Mouse (Mus musculus) kidney, embryonic 15.5 days (tissue): Measurements from ENCODE around the gene Net1. TPM values are rescaled to one million over a fixed set of nuclear protein-coding genes. Genes with fewer than 3 reads are reported as not detected.
"Not testable (repeated sequence)": the region's sequence is repeated elsewhere in the genome, so short reads cannot be mapped to it uniquely, and the experiment has no call there.

Experiments used
- ATAC-seq: fragments of 200-750 bp; cut with Nextera tagmentation; replicated peaks from 2 replicates; pipeline ENCODE4 v1.8.0; 2017; ENCODE audit warnings: moderate TSS enrichment; ENCODE audit not compliant: low FRiP score
- H3K27ac ChIP-seq: fragments of 300-500 bp; sonication (generic); 2 replicates; pipeline ENCODE4 v1.5.1; 2015; ENCODE audit warnings: mild to moderate bottlenecking, inconsistent platforms
- H3K27me3 ChIP-seq: fragments of 300-500 bp; sonication (generic); 2 replicates; pipeline ENCODE4 v1.6.1; 2015; ENCODE audit warnings: inconsistent platforms
- H3K36me3 ChIP-seq: fragments of 300-500 bp; sonication (generic); 2 replicates; pipeline ENCODE4 v1.6.1; 2015; ENCODE audit warnings: inconsistent platforms
- H3K4me1 ChIP-seq: fragments of 300-500 bp; sonication (generic); 2 replicates; pipeline ENCODE4 v1.6.1; 2015; ENCODE audit warnings: inconsistent platforms
- H3K4me2 ChIP-seq: fragments of 300-500 bp; sonication (generic); 2 replicates; pipeline ENCODE4 v1.6.1; 2015; ENCODE audit warnings: moderate library complexity, mild to moderate bottlenecking, inconsistent platforms
- H3K4me3 ChIP-seq: fragments of 300-500 bp; sonication (generic); replicated peaks from 2 replicates; pipeline ENCODE4 v1.5.1; 2015; ENCODE audit warnings: mild to moderate bottlenecking, inconsistent platforms
- H3K9ac ChIP-seq: fragments of 300-500 bp; sonication (generic); 2 replicates; pipeline ENCODE4 v1.6.1; 2015; ENCODE audit warnings: mild to moderate bottlenecking, inconsistent platforms
- H3K9me3 ChIP-seq: fragments of 300-500 bp; sonication (generic); replicated peaks from 2 replicates; pipeline ENCODE4 v1.6.1; 2016; ENCODE audit warnings: inconsistent platforms
- WGBS: fragments of 180-500 bp; shearing (Covaris S2); methylation state at CpG from one replicate; pipeline ENCODE4 v1.1.7; 2015; ENCODE audit warnings: mixed read lengths; 5-methylcytosine and 5-hydroxymethylcytosine counted together
- microRNA-seq: library from miRNA; unstranded; fragments of <30 nt; microRNA quantifications from one replicate; pipeline ENCODE4, GENCODE M21; 2016
- polyA plus RNA-seq: library from polyadenylated mRNA; unstranded; fragments of >200 nt; fragmentation: Nextera tagmentation; extraction: Ambion mirVana; gene quantifications from 2 replicates; pipeline ENCODE4 v1.2.1, GENCODE M21; 2015

The Net1 gene
- polyA plus RNA-seq, 1 experiment from 2014 or later, result 62.9 TPM

DNA sequence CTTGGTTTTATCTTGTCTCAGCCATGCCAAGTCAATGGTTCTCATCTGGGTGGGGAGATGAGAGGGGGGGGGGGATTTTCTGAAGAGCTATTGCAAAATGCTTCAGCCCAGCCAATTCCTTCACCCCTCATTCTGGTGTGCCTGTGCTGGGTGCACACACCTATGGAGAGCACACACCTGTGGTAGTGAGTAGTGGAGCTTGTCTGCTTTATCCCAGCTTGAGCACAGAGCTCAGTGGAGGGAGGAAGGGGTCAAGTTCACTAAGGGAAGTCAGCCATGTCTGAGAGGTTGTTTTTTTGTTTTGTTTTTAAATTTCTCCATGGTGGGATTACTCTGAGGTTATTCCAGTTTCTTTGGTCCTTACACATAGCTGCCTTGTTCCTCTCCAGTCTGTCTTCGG is 61.8 kb downstream of the Net1 start:
- H3K4me1 ChIP-seq, result no peaks in the 10 kb centered on the region
- no peaks in the 10 kb centered on the region for H3K9me3 ChIP-seq
- H3K27ac ChIP-seq, result no peak overlapping the region
- H3K4me3 ChIP-seq, result no peak overlapping the region
- no peaks in the 10 kb centered on the region for H3K27me3 ChIP-seq
- H3K9ac ChIP-seq, result no peak overlapping the region
- H3K4me2 ChIP-seq, result no peak overlapping the region
- peak; percentile 69 for ATAC-seq
- WGBS, result 68% methylated on average over 1 of the region's 1 CpGs
- H3K36me3 ChIP-seq, result no peaks in the 10 kb centered on the region

DNA sequence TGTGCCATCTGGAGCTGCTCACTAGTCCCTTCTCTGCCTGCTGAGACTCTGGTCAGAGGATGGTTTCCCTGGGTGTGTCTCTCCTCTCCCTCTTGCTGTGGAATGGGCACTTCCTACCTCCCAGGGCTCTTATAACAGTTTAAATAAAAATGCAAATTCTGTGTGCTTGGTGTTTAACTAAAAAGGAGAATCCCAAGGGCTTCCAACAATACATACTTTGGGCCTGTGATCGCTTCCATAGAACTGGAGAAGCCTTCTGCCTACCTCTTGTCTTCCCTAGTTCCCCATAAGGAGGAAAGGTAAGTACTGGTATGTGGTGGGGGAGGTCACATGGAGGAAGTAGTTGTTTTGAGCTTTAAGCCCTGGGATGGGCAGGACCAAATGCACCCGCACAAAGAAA is 63.2 kb downstream of the Net1 start:
- no peak overlapping the region for H3K27ac ChIP-seq
- no peak overlapping the region for H3K4me2 ChIP-seq
- WGBS, result 93% methylated on average over 2 of the region's 2 CpGs
- no peak for ATAC-seq
- H3K4me1 ChIP-seq, result no peaks in the 10 kb centered on the region
- no peak overlapping the region for H3K4me3 ChIP-seq
- no peaks in the 10 kb centered on the region for H3K27me3 ChIP-seq
- no peak overlapping the region for H3K9ac ChIP-seq
- no peaks in the 10 kb centered on the region for H3K36me3 ChIP-seq
- H3K9me3 ChIP-seq, result no peaks in the 10 kb centered on the region

DNA sequence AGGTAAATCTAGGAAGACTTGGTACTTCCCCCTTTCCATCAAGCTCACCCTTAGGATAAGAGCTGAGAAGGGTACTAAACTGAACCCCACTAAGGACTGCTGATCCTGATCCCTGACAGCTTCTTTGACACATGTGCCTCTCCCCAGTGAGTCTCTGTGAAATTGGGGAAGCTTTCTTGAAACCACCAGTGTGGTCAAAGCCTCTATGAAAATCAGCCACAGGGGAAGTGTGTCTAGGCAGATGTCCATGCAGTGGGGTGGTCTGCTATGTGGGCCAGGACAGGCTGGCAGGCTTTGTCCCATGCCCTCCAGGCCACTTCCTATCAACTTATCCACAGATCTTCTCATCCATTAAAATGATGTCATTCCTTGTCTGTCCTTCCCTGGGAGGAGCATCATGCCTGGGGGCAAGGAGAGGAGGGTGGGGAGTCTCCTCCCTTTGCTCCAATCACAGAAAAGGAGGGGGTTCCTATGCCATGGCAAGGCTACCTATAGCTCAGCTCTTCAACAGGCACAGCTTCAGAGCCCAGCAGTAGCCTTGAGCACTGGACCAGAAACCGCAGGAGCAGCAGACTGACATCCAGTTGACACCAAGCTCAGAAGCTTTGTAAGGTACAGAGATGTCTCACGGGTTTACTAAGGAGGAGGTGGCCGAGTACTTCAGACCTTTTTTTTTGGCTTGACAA is 64.2 kb downstream of the Net1 start, which contains the start of gene Calm5:
Gene Calm5, plus strand, starts transcription at position 526 of the 686 bp plus-strand sequence.
- not testable (repeated sequence) for H3K4me3 ChIP-seq, H3K36me3 ChIP-seq, H3K27me3 ChIP-seq, H3K9me3 ChIP-seq, H3K4me1 ChIP-seq, H3K27ac ChIP-seq, H3K4me2 ChIP-seq, H3K9ac ChIP-seq, ATAC-seq
- WGBS, result 94% methylated on average over 3 of the region's 3 CpGs

DNA sequence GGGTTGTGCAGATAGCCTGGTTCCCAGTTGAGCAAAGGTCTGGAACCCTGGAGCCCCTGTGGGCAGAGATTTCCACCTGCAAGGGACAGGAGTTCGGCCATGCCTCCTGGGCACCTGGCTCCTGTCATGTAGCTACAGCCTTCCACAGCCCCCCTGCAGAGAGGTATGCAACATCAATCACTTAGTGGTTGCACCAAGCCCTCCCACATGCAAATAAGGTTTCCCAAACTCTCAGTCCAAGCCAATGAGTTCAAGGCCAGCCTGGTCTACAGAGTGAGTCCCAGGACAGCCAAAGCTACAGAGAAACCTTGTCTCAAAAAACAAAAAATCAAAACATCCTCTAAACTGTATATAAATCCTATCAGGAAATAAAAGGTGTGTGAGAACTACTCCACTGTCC is 67.7 kb downstream of the Net1 start:
- no peaks in the 10 kb centered on the region for H3K4me1 ChIP-seq
- H3K9ac ChIP-seq, result no peak overlapping the region
- no peak overlapping the region for H3K4me3 ChIP-seq
- no peak for ATAC-seq
- H3K36me3 ChIP-seq, result no peaks in the 10 kb centered on the region
- 80% methylated on average over 1 of the region's 1 CpGs for WGBS
- H3K9me3 ChIP-seq, result no peaks in the 10 kb centered on the region
- no peak overlapping the region for H3K27ac ChIP-seq
- no peak overlapping the region for H3K4me2 ChIP-seq
- H3K27me3 ChIP-seq, result no peaks in the 10 kb centered on the region

DNA sequence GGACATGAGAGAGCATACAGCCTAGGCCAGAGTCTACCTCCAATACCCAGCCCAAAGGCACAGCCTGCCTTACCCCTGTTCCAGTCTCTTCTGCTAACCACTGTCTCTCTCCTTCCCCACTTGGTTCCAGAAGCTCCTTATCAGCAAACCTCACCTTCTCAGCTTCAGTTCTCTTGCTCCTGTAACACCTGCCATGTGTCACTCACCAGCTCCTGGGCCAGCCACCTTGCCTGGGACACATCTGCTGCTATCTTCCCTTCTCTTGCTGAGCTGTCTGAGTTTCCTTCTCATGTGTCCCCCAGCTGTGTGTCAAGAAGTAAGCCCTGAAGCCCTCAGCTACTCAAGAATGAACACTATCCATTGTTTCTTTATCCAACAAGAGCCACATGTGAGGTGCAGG is 77.4 kb downstream of the Net1 start:
- H3K27me3 ChIP-seq, H3K36me3 ChIP-seq, ATAC-seq, H3K27ac ChIP-seq, H3K9ac ChIP-seq, H3K4me1 ChIP-seq, H3K9me3 ChIP-seq, H3K4me2 ChIP-seq, H3K4me3 ChIP-seq: not testable (repeated sequence)

DNA sequence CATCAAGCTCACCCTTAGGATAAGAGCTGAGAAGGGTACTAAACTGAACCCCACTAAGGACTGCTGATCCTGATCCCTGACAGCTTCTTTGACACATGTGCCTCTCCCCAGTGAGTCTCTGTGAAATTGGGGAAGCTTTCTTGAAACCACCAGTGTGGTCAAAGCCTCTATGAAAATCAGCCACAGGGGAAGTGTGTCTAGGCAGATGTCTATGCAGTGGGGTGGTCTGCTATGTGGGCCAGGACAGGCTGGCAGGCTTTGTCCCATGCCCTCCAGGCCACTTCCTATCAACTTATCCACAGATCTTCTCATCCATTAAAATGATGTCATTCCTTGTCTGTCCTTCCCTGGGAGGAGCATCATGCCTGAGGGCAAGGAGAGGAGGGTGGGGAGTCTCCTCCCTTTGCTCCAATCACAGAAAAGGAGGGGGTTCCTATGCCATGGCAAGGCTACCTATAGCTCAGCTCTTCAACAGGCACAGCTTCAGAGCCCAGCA is 80.7 kb downstream of the Net1 start, which contains the start of gene Calm4:
Gene Calm4, plus strand, starts transcription at position 446 of the 496 bp plus-strand sequence.
- not testable (repeated sequence) for H3K4me3 ChIP-seq, H3K4me2 ChIP-seq, H3K9ac ChIP-seq, H3K27ac ChIP-seq, H3K27me3 ChIP-seq, H3K4me1 ChIP-seq, ATAC-seq, H3K36me3 ChIP-seq, H3K9me3 ChIP-seq

DNA sequence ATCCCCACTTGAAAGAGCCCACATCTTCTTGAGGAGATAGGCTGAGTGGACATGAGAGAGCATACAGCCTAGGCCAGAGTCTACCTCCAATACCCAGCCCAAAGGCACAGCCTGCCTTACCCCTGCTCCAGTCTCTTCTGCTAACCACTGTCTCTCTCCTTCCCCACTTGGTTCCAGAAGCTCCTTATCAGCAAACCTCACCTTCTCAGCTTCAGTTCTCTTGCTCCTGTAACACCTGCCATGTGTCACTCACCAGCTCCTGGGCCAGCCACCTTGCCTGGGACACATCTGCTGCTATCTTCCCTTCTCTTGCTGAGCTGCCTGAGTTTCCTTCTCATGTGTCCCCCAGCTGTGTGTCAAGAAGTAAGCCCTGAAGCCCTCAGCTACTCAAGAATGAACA is 84.4 kb downstream of the Net1 start:
- not testable (repeated sequence) for H3K4me3 ChIP-seq, H3K27me3 ChIP-seq, H3K36me3 ChIP-seq, ATAC-seq, H3K4me1 ChIP-seq, H3K9me3 ChIP-seq, H3K9ac ChIP-seq, H3K4me2 ChIP-seq, H3K27ac ChIP-seq

DNA sequence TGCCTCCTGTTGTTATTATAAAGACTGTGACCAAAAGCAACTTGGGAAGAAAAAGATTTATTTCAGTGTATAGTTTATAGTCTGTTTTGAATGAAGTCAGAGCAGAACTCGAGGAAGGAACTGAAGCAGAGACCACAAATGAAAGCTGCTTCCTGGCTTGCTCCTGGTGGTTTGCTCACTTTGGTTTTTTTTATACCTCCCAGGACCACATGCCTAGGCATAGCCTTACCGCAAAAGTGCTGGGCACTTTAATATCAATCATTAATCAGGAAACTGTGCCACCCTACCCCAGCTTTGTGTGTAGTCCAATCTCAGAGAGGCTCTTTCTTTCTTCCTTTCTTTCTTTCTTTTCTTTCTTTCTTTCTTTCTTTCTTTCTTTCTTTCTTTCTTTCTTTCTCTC is 85.6 kb downstream of the Net1 start:
- Histone ChIP-seq H3K4me3 (no peak overlapping the region), H3K4me1 (no peaks in the 10 kb centered on the region), H3K27ac (no peak overlapping the region), H3K9ac (no peak overlapping the region), H3K9me3 (no peaks in the 10 kb centered on the region), H3K36me3 (no peaks in the 10 kb centered on the region), H3K27me3 (no peaks in the 10 kb centered on the region), H3K4me2 (no peak overlapping the region)
- ATAC-seq, result peak; percentile 54; the same call in 1 of the 2 replicates
- 46% methylated on average over 2 of the region's 2 CpGs for WGBS

Small RNA genes within 50 kb of the gene (microRNA-seq; reads per million reads assigned to microRNA genes)
- not detected for gene Gm22460

Other genes with a start within 250 kb of the Net1 start
- gene Calml3, start 113.9 kb downstream of the Net1 start, polyA plus RNA-seq, result 0.45 and 0.74 TPM in 2 replicates
- 0.17 and 3.2 TPM in 2 replicates for gene Calm4, start 80.5 kb downstream of the Net1 start, polyA plus RNA-seq
- gene Calm5, start 64.0 kb downstream of the Net1 start, polyA plus RNA-seq, result not detected in 2 replicates
- not detected in 2 replicates for gene Tubal3, start 54 bp upstream of the Net1 start, polyA plus RNA-seq
- gene Ucn3, start 27.1 kb upstream of the Net1 start, polyA plus RNA-seq, result not detected in 2 replicates
- 1.4 and 2.8 TPM in 2 replicates for gene Akr1c14, start 130.8 kb upstream of the Net1 start, polyA plus RNA-seq
- 1.7 and 2.9 TPM in 2 replicates for gene Akr1c18, start 232.4 kb upstream of the Net1 start, polyA plus RNA-seq